Mouse (Mus musculus) retina, postnatal 7 days (tissue): ENCODE results near the gene Scn9a.

ENCODE experiments used
- DNase-seq: peaks from one replicate; pipeline ENCODE4 v3.0.0-alpha.2; 2012; ENCODE audit warnings: low read depth, low spot score

The Scn9a gene

DNA sequence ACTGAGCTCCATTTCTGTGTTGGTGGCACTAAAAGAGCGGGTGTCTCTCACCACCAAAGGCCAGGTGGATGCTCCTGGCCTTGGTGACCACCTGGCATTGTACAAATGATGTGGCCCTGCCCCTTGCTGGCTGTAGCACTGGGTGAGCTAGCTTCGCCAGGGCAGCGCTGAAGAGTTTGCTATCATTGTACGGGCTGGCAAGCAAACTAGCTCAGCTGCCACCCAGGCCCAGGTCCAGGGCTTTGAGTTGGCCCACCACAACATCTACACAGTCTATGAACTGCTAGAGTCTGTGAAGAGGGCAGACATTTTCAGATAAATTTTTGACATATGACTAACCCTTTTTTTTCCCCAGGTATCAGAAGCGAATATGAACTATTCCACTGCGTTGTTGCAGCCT is 170.8 kb downstream of the Scn9a start:
- DNase-seq: no peak

- DNase-seq: no peak
Observed at GRCm38 (mm10) chr2:66462458-66462857, 172.3 kb downstream of the Scn9a start.

- DNase-seq: no peak
Observed at GRCm38 (mm10) chr2:66440711-66441110, 194.1 kb downstream of the Scn9a start, which contains the start of gene Scn1a. Gene Scn1a, minus strand, starts transcription at chr2:66440840.

- DNase-seq: no peak
Observed at GRCm38 (mm10) chr2:66439764-66440471, 194.8 kb downstream of the Scn9a start.

GRCm38 (mm10) chr2:66436286-66436685 is 198.5 kb downstream of the Scn9a start:
- no peak for DNase-seq
